Mouse (Mus musculus): Measurements from ENCODE around the gene S100pbp. TPM values are rescaled to one million over a fixed set of nuclear protein-coding genes. Genes with fewer than 3 reads are reported as not detected.

S100pbp gene
- polyA plus RNA-seq, 1 experiment from 2014 or later = 14.6 TPM

DNA sequence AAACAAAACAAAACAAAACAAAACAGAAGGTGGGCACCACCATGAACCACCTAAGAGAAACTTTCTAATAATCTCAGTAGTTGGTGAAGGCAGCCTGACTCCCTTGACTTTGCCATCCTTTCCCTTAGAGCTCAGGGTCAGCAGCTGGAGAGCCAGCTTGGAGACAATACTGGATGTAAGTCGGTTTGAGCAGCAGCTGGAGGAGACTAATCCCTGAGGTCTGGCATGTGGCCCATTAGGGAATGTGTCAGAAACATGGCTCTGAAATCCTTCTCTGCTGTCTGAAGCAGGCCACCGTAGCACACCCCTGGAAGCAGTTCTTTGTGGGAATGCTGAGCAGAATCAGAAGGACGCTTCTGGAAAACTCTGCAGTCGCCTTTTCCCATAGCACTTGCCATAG lies 21.9 kb upstream of the S100pbp start:
- Histone ChIP-seq H3K9me3 (ENCODE audit: control insufficient read depth, low read length) (no peaks in the 10 kb centered on the region), H3K4me1 (replicated peaks; ENCODE audit: control insufficient read depth, insufficient read depth, low read length) (no peaks in the 10 kb centered on the region), H3K27me3 (replicated peaks; ENCODE audit: control insufficient read depth, insufficient read depth, low read length) (no peaks in the 10 kb centered on the region), H3K4me2 (ENCODE audit: low read length) (no peak overlapping the region), H3K9ac (ENCODE audit: low read length) (no peak overlapping the region), H3K36me3 (ENCODE audit: control insufficient read depth, insufficient read depth, low read length) (peaks cover 88% of the 10 kb centered on the region), H3K4me3 (ENCODE audit: low read depth, low read length) (no peak overlapping the region), H3K27ac (ENCODE audit: low read depth) (no peak overlapping the region)
- no peak for ATAC-seq (replicated peaks; ENCODE audit: low FRiP score, low TSS enrichment, low read depth)
- 83% methylated on average over 4 of the region's 4 CpGs for WGBS
- no peak for DNase-seq (ENCODE audit: low spot score)

DNA sequence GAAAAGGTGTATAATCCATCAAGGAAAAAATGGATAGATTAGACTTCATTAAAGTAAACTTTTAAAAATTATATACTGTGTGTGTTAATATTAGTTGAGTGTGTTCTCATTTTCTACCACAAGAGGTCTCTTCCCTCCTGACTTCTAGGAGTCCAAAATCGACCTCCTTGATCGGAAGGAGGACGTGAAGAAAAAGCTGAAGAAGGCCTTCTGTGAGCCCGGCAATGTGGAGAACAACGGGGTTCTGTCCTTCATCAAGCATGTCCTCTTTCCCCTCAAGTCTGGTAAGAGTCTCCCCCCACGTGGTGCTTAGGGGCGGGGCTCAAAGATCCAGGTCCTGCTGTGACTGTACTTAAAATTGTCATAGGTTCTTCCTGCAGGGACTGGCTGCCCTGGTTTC lies 20.0 kb upstream of the S100pbp start:
- no peaks in the 10 kb centered on the region for H3K4me1 ChIP-seq (replicated peaks; ENCODE audit: control insufficient read depth, insufficient read depth, low read length)
- DNase-seq (ENCODE audit: low spot score) = no peak
- 53% methylated on average over 7 of the region's 7 CpGs for WGBS
- no peak overlapping the region for H3K27ac ChIP-seq (ENCODE audit: low read depth)
- no peaks in the 10 kb centered on the region for H3K27me3 ChIP-seq (replicated peaks; ENCODE audit: control insufficient read depth, insufficient read depth, low read length)
- no peaks in the 10 kb centered on the region for H3K9me3 ChIP-seq (ENCODE audit: control insufficient read depth, low read length)
- H3K4me3 ChIP-seq (ENCODE audit: low read depth, low read length) = no peak overlapping the region
- H3K4me2 ChIP-seq (ENCODE audit: low read length) = no peak overlapping the region
- peaks cover 86% of the 10 kb centered on the region for H3K36me3 ChIP-seq (ENCODE audit: control insufficient read depth, insufficient read depth, low read length)
- ATAC-seq (replicated peaks; ENCODE audit: low FRiP score, low TSS enrichment, low read depth) = no peak
- H3K9ac ChIP-seq (ENCODE audit: low read length) = no peak overlapping the region

DNA sequence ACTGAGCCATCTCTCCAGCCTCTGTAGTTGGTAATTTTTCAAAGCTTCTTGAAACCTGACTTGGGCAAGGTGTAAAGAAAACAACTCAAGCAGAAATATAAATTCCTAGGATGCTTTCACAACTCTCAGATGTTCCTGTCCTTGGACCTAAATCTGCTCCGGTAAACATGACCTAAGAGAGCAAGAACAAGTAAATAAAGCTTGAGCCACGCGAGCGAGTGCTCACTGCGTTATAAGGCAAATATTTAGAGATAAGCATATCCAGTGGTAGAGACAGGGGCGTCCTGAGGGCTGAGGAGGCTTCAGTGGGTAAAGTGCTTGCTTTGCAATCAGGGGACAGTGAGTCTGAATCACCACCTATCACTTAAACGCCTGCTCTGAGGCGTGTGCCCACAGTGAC lies 17.3 kb upstream of the S100pbp start:
- DNase-seq (ENCODE audit: low spot score) (no peak), ATAC-seq (replicated peaks; ENCODE audit: low FRiP score, low TSS enrichment, low read depth) (no peak)
- peaks cover 92% of the 10 kb centered on the region for H3K36me3 ChIP-seq (ENCODE audit: control insufficient read depth, insufficient read depth, low read length)
- no peaks in the 10 kb centered on the region for H3K4me1 ChIP-seq (replicated peaks; ENCODE audit: control insufficient read depth, insufficient read depth, low read length)
- H3K9me3 ChIP-seq (ENCODE audit: control insufficient read depth, low read length) = no peaks in the 10 kb centered on the region
- H3K4me2 ChIP-seq (ENCODE audit: low read length) = no peak overlapping the region
- H3K27me3 ChIP-seq (replicated peaks; ENCODE audit: control insufficient read depth, insufficient read depth, low read length) = no peaks in the 10 kb centered on the region
- no peak overlapping the region for H3K27ac ChIP-seq (ENCODE audit: low read depth)
- 50% methylated on average over 8 of the region's 8 CpGs for WGBS
- H3K9ac ChIP-seq (ENCODE audit: low read length) = no peak overlapping the region
- no peak overlapping the region for H3K4me3 ChIP-seq (ENCODE audit: low read depth, low read length)

DNA sequence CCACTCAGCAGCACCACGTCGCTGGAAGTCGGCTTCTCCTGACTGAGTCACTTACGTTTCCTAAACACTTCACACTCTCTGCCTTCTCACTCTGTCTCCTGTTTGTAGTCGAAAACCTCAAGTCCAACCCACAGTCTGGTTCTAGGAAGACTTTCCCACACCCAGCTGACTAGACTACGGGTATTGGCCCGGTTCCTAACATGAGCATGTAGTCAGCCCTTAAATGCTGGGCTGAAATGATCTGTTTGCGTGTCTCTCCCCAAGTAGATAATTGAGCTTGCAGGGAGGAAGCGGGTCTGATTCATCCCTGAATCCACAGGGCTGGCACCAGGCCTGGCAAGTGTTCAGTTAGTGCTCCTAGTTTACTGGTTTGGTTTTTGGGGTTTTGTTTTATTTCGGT lies 15.1 kb upstream of the S100pbp start:
- ATAC-seq (replicated peaks; ENCODE audit: low FRiP score, low TSS enrichment, low read depth) = no peak
- peaks cover 82% of the 10 kb centered on the region for H3K36me3 ChIP-seq (ENCODE audit: control insufficient read depth, insufficient read depth, low read length)

DNA sequence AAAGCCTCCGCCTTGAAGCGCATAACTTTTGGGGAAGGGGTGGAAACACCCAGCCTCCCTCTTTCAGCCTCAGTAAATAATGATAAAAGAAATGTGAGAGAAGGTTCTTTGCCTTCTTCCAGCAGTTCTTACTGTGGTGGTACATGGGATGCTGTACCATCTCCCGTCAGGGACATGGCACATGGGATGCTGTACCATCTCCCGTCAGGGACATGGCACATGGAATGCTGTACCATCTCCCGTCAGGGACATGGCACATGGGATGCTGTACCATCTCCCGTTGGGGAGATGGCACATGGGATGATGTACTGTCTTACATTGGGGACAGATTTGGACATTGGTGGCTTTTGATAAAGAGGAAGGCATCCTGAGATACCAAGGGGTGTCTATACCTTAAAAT lies 8.0 kb upstream of the S100pbp start:
- Histone ChIP-seq H3K27me3 (replicated peaks; ENCODE audit: control insufficient read depth, insufficient read depth, low read length) (no peaks in the 10 kb centered on the region), H3K9me3 (ENCODE audit: control insufficient read depth, low read length) (no peaks in the 10 kb centered on the region), H3K4me3 (ENCODE audit: low read depth, low read length) (no peak overlapping the region), H3K4me2 (ENCODE audit: low read length) (no peak overlapping the region), H3K27ac (ENCODE audit: low read depth) (no peak overlapping the region), H3K9ac (ENCODE audit: low read length) (no peak overlapping the region), H3K36me3 (ENCODE audit: control insufficient read depth, insufficient read depth, low read length) (peaks cover 64% of the 10 kb centered on the region), H3K4me1 (replicated peaks; ENCODE audit: control insufficient read depth, insufficient read depth, low read length) (no peaks in the 10 kb centered on the region)
- ATAC-seq (replicated peaks; ENCODE audit: low FRiP score, low TSS enrichment, low read depth) (no peak), DNase-seq (ENCODE audit: low spot score) (no peak)
- WGBS = 95% methylated on average over 6 of the region's 6 CpGs

More for the DNA sequence above, 15.1 kb upstream of the S100pbp start:
- no peak overlapping the region for H3K27ac ChIP-seq (ENCODE audit: low read depth)
- H3K9me3 ChIP-seq (ENCODE audit: control insufficient read depth, low read length) = no peaks in the 10 kb centered on the region
- H3K4me3 ChIP-seq (ENCODE audit: low read depth, low read length) = no peak overlapping the region
- 94% methylated on average over 10 of the region's 10 CpGs for WGBS
- H3K4me2 ChIP-seq (ENCODE audit: low read length) = no peak overlapping the region
- DNase-seq (ENCODE audit: low spot score) = no peak
- H3K27me3 ChIP-seq (replicated peaks; ENCODE audit: control insufficient read depth, insufficient read depth, low read length) = no peaks in the 10 kb centered on the region
- no peak overlapping the region for H3K9ac ChIP-seq (ENCODE audit: low read length)
- H3K4me1 ChIP-seq (replicated peaks; ENCODE audit: control insufficient read depth, insufficient read depth, low read length) = no peaks in the 10 kb centered on the region

DNA sequence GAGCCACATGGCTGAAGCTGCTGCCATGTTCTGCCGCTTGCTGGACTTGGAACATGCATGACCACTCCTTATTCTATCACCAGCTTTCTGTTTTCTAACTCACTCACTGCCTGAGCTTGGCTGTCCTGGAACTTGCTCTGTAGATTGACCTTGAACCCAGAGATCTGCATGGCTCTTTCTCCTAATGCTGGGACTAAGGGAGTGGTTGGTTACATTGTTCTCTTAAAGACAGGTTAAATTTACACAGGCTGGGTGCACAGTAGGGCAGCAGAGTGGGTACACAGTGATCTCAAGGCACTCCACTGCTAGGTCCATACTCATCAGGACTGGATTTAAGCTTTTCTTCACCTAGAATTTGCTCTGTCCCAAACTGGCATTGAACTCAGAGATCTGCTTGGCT lies 4.8 kb upstream of the S100pbp start:
- H3K4me1 ChIP-seq (replicated peaks; ENCODE audit: control insufficient read depth, insufficient read depth, low read length) = peaks cover 14% of the 10 kb centered on the region
- H3K27me3 ChIP-seq (replicated peaks; ENCODE audit: control insufficient read depth, insufficient read depth, low read length) = no peaks in the 10 kb centered on the region
- no peaks in the 10 kb centered on the region for H3K9me3 ChIP-seq (ENCODE audit: control insufficient read depth, low read length)
- H3K9ac ChIP-seq (ENCODE audit: low read length) = no peak overlapping the region
- DNase-seq (ENCODE audit: low spot score) (no peak), ATAC-seq (replicated peaks; ENCODE audit: low FRiP score, low TSS enrichment, low read depth) (no peak)
- 97% methylated on average over 1 of the region's 1 CpGs for WGBS
- no peak overlapping the region for H3K4me3 ChIP-seq (ENCODE audit: low read depth, low read length)
- no peak overlapping the region for H3K4me2 ChIP-seq (ENCODE audit: low read length)
- peaks cover 43% of the 10 kb centered on the region for H3K36me3 ChIP-seq (ENCODE audit: control insufficient read depth, insufficient read depth, low read length)
- no peak overlapping the region for H3K27ac ChIP-seq (ENCODE audit: low read depth)

DNA sequence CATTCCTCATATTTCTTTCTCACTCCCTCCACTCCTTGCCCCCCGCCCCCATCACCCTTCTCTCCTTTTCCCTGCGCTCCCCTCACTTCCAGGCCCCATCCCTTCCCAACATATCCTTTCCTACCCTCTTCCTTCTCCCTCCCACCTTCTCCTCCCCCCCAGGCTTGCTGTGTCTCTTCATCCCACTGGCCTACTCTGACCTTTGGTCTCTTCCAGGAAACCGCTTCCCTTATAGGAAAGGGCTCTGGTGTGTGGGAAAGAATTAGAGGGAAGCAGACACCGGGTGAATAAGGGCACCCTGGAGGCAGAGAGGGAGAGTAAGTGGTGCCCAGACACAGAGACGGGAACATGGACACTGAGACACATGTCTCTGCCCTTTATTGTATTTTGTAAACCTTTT lies 2.2 kb upstream of the S100pbp start:
- ATAC-seq (replicated peaks; ENCODE audit: low FRiP score, low TSS enrichment, low read depth) = no peak
- Histone ChIP-seq H3K9me3 (ENCODE audit: control insufficient read depth, low read length) (no peaks in the 10 kb centered on the region), H3K9ac (ENCODE audit: low read length) (no peak overlapping the region), H3K4me3 (ENCODE audit: low read depth, low read length) (no peak overlapping the region), H3K4me2 (ENCODE audit: low read length) (peak overlapping the region; percentile 71), H3K27me3 (replicated peaks; ENCODE audit: control insufficient read depth, insufficient read depth, low read length) (no peaks in the 10 kb centered on the region), H3K36me3 (ENCODE audit: control insufficient read depth, insufficient read depth, low read length) (peaks cover 23% of the 10 kb centered on the region), H3K4me1 (replicated peaks; ENCODE audit: control insufficient read depth, insufficient read depth, low read length) (peaks cover 25% of the 10 kb centered on the region), H3K27ac (ENCODE audit: low read depth) (no peak overlapping the region)
- 63% methylated on average over 5 of the region's 5 CpGs for WGBS
- DNase-seq (ENCODE audit: low spot score) = peak; percentile 46

DNA sequence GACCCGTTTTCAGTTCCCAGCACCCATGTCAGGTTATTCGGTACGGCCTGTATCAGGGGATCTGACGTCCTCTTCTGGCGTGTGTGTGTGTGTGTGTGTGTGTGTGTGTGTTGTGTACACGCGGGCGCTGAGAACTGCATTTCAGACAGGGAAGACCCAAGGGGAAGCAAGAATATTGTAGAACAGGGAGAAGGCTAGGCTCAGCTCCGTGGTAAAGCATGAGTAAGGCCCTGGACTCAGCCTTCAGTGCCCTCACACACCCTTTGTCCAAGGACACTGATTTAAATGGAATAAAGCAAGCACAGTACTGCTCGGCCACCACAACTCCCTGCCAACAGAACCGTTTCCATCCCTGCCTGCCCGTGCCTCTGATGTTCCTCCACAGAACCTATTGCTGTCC lies 1.0 kb upstream of the S100pbp start:
- Histone ChIP-seq H3K9me3 (ENCODE audit: control insufficient read depth, low read length) (no peaks in the 10 kb centered on the region), H3K4me1 (replicated peaks; ENCODE audit: control insufficient read depth, insufficient read depth, low read length) (peaks cover 25% of the 10 kb centered on the region), H3K27me3 (replicated peaks; ENCODE audit: control insufficient read depth, insufficient read depth, low read length) (no peaks in the 10 kb centered on the region), H3K4me3 (ENCODE audit: low read depth, low read length) (peak overlapping the region; percentile 55), H3K27ac (ENCODE audit: low read depth) (peak overlapping the region; percentile 73; the same call in 1 of the 2 replicates), H3K9ac (ENCODE audit: low read length) (peak overlapping the region; percentile 48), H3K36me3 (ENCODE audit: control insufficient read depth, insufficient read depth, low read length) (peaks cover 16% of the 10 kb centered on the region; the same call in 1 of the 2 replicates), H3K4me2 (ENCODE audit: low read length) (peak overlapping the region; percentile 71)
- peak; percentile 56 for DNase-seq (ENCODE audit: low spot score)
- 4% methylated on average over 12 of the region's 12 CpGs for WGBS
- ATAC-seq (replicated peaks; ENCODE audit: low FRiP score, low TSS enrichment, low read depth) = no peak

DNA sequence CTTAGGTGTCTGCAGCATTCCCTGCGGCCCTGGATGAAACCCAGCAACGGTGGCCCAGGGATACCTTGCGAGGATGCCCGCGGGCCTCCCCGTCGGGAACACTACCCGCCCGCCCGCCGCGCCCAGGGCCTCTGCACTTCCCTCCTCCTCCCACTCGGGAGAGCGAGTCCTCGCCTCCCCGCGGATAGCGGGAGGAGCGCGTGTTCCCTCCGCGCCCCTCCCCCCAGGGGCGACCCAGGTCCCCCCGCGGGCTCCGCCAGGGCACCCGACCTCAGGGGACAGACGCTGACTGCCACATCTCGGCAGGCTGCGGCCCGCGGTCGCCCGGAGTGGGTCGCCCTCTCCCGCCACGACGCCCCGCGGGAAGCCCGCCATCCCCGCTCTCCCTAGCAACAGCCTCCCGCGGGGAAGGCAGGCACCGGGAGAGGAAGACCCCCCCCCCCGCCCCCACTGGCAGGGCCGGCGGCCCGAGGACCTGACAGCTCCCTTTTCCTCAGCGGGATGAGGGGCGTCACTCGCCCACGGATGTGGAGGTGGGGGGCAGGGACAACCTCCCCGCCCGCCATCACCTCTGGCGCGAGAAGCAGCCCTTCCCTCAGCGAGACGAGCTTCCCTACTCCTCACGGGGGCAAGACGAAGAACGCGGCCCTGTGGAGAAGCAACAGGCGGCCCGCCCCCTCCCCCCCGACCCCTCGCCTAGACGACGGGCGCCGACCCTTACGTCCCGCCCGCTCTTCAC lies 555 bp downstream of the S100pbp start:
- under 1% methylated on average over 53 of the region's 74 CpGs for WGBS
- Histone ChIP-seq H3K4me2 (ENCODE audit: low read length) (peak overlapping the region; percentile 59), H3K36me3 (ENCODE audit: control insufficient read depth, insufficient read depth, low read length) (0 out of 2 replicates have a peak, but pooled peaks cover 3% of the 10 kb centered on the region), H3K9ac (ENCODE audit: low read length) (peak overlapping the region; percentile 54), H3K4me1 (replicated peaks; ENCODE audit: control insufficient read depth, insufficient read depth, low read length) (peaks cover 25% of the 10 kb centered on the region), H3K4me3 (ENCODE audit: low read depth, low read length) (peak overlapping the region; percentile 55), H3K9me3 (ENCODE audit: control insufficient read depth, low read length) (no peaks in the 10 kb centered on the region), H3K27me3 (replicated peaks; ENCODE audit: control insufficient read depth, insufficient read depth, low read length) (no peaks in the 10 kb centered on the region), H3K27ac (ENCODE audit: low read depth) (peak overlapping the region; percentile 89)
- ATAC-seq (replicated peaks; ENCODE audit: low FRiP score, low TSS enrichment, low read depth) (peak; percentile 72; the same call in 1 of the 2 replicates), DNase-seq (ENCODE audit: low spot score) (no peak)

Measured in intestine, embryonic 14.5 days (tissue).